Mouse (Mus musculus) embryonic facial prominence, embryonic 11.5 days (tissue): ENCODE results near the gene Lrrc45. TPM values are rescaled to one million over a fixed set of nuclear protein-coding genes. Genes with fewer than 3 reads are reported as not detected.
A peak's percentile ranks its signal among the peaks of the same experiment; 100 is the strongest.

ENCODE experiments used
- ATAC-seq: fragments of 200-750 bp; cut with Nextera tagmentation; replicated peaks from 2 replicates; pipeline ENCODE4 v1.8.0; 2017; ENCODE audit warnings: low read depth; ENCODE audit not compliant: insufficient number of reproducible peaks, low FRiP score, low TSS enrichment
- DNase-seq: peaks from one replicate; pipeline ENCODE4 v3.0.0-alpha.2; 2015; ENCODE audit warnings: low spot score
- H3K27ac ChIP-seq: fragments of 300-500 bp; sonication (generic); replicated peaks from 2 replicates; pipeline ENCODE4 v1.5.1; 2014; ENCODE audit warnings: mild to moderate bottlenecking, low read depth, low read length, control low read depth
- H3K27me3 ChIP-seq: fragments of 300-500 bp; sonication (generic); 2 replicates; pipeline ENCODE4 v1.6.1; 2014; ENCODE audit warnings: mild to moderate bottlenecking, low read length, moderate library complexity, mixed read lengths; ENCODE audit not compliant: control insufficient read depth, insufficient read depth
- H3K36me3 ChIP-seq: fragments of 300-500 bp; sonication (generic); replicated peaks from 2 replicates; pipeline ENCODE4 v1.6.1; 2014; ENCODE audit warnings: low read depth, mild to moderate bottlenecking, low read length, moderate library complexity, mixed read lengths; ENCODE audit not compliant: control insufficient read depth, insufficient read depth
- H3K4me1 ChIP-seq: fragments of 300-500 bp; sonication (generic); 2 replicates; pipeline ENCODE4 v1.6.1; 2014; ENCODE audit warnings: low read length, mixed read lengths; ENCODE audit not compliant: control insufficient read depth, insufficient read depth
- H3K4me2 ChIP-seq: fragments of 300-500 bp; sonication (generic); 2 replicates; pipeline ENCODE4 v1.6.1; 2014; ENCODE audit warnings: low read depth, mild to moderate bottlenecking, control low read depth, low read length, moderate library complexity
- H3K4me3 ChIP-seq: fragments of 300-500 bp; sonication (generic); 2 replicates; pipeline ENCODE4 v1.5.1; 2014; ENCODE audit warnings: low read depth, low read length, control low read depth
- H3K9ac ChIP-seq: fragments of 300-500 bp; sonication (generic); replicated peaks from 2 replicates; pipeline ENCODE4 v1.6.1; 2014; ENCODE audit warnings: mild to moderate bottlenecking, control low read depth, low read length
- H3K9me3 ChIP-seq: fragments of 300-500 bp; sonication (generic); replicated peaks from 2 replicates; pipeline ENCODE4 v1.6.1; 2016; ENCODE audit warnings: mild to moderate bottlenecking, low read length, inconsistent platforms, mixed read lengths; ENCODE audit not compliant: control insufficient read depth
- WGBS: fragments of 180-500 bp; shearing (Covaris S2); extraction: QIAGEN DNeasy Blood & Tissue Kit; methylation state at CpG from one replicate; pipeline ENCODE4 v1.1.7; 2014; 5-methylcytosine and 5-hydroxymethylcytosine counted together
- polyA plus RNA-seq: library from polyadenylated mRNA; unstranded; fragments of >200 nt; fragmentation: Nextera tagmentation; extraction: Ambion mirVana; gene quantifications from 2 replicates; pipeline ENCODE4 v1.2.1, GENCODE M21; 2014

Gene Lrrc45
- polyA plus RNA-seq, 1 experiment from 2014 or later: 35.0 TPM

- Histone ChIP-seq H3K27me3 (no peaks in the 10 kb centered on the region), H3K27ac (peak overlapping the region; percentile 23; the same call in 1 of the 2 replicates), H3K4me1 (peaks cover 32% of the 10 kb centered on the region), H3K9me3 (no peaks in the 10 kb centered on the region), H3K36me3 (no peaks in the 10 kb centered on the region; the same call in none of the 2 replicates), H3K9ac (no peak overlapping the region), H3K4me2 (no peak overlapping the region), H3K4me3 (no peak overlapping the region)
- ATAC-seq (no peak), DNase-seq (no peak)
- 74% methylated on average over 5 of the region's 5 CpGs for WGBS
Measured at GRCm38 (mm10) chr11:120706120-120706519, 7.6 kb upstream of the Lrrc45 start.

DNA sequence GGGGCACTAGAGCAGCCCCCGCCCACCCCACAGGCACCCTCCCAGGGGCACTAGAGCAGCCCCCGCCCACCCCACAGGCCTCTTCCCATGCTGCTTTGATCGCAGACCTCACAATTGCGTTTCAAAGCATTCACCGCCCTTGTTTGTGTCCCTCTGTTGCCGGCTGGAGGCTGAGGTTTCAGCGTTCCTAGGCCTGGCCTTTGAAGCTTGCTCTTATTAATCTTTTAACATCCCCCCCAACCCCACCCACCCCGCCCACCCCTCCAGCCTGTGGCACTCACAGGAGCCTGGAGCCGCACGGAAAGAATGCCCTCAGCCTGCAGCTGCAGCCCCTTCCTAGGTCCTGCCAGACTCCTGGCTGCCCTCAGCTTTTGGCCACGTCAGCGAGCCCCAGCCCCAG is 6.5 kb upstream of the Lrrc45 start:
- DNase-seq: peak; percentile 61
- Histone ChIP-seq H3K4me1 (peaks cover 32% of the 10 kb centered on the region), H3K36me3 (no peaks in the 10 kb centered on the region; the same call in 1 of the 2 replicates), H3K27me3 (no peaks in the 10 kb centered on the region), H3K4me2 (no peak overlapping the region; the same call in 1 of the 2 replicates), H3K9ac (0 out of 2 replicates have a peak overlapping the region, but pooled peaks have one; percentile 22), H3K4me3 (no peak overlapping the region), H3K9me3 (no peaks in the 10 kb centered on the region), H3K27ac (peak overlapping the region; percentile 66)
- ATAC-seq: no peak
- WGBS: 3% methylated on average over 11 of the region's 12 CpGs

DNA sequence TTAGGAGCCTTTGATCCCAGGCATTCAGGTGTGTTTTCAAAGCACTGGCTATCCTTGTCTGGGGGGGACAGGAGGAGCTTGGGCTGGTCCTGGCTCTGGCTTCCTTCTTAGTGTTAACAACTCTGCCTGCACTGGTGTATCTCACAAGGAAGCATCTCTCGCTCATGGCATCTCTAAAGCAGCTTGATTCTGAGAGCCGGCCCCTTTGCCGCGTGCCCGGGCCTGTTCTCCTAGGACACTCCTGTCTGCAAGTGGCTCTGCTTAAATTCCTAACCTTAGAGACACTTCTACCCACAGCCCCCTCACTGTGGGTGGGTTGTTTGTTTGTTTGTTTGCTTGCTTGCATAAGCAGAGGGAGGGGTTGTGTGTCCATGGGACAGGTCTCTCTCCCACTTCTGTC is 5.8 kb upstream of the Lrrc45 start:
- H3K27ac ChIP-seq: peak overlapping the region; percentile 66
- H3K4me3 ChIP-seq: no peak overlapping the region
- H3K9me3 ChIP-seq: no peaks in the 10 kb centered on the region
- 0 out of 2 replicates have a peak overlapping the region, but pooled peaks have one; percentile 8 for H3K9ac ChIP-seq
- no peaks in the 10 kb centered on the region; the same call in 1 of the 2 replicates for H3K36me3 ChIP-seq
- whole genome bisulfite sequencing: 35% methylated on average over 5 of the region's 5 CpGs
- peak; percentile 20 for DNase-seq
- no peaks in the 10 kb centered on the region for H3K27me3 ChIP-seq
- H3K4me1 ChIP-seq: peaks cover 32% of the 10 kb centered on the region
- no peak overlapping the region for H3K4me2 ChIP-seq
- no peak for ATAC-seq

- H3K27ac ChIP-seq: no peak overlapping the region
- no peak for ATAC-seq
- no peaks in the 10 kb centered on the region; the same call in 1 of the 2 replicates for H3K36me3 ChIP-seq
- WGBS: 89% methylated on average over 2 of the region's 2 CpGs
- H3K9me3 ChIP-seq: no peaks in the 10 kb centered on the region
- no peak overlapping the region for H3K4me3 ChIP-seq
- H3K4me1 ChIP-seq: peaks cover 21% of the 10 kb centered on the region
- H3K4me2 ChIP-seq: no peak overlapping the region
- no peak overlapping the region for H3K9ac ChIP-seq
- no peak for DNase-seq
- no peaks in the 10 kb centered on the region for H3K27me3 ChIP-seq
Measured at GRCm38 (mm10) chr11:120709551-120709950, 4.2 kb upstream of the Lrrc45 start.

DNA sequence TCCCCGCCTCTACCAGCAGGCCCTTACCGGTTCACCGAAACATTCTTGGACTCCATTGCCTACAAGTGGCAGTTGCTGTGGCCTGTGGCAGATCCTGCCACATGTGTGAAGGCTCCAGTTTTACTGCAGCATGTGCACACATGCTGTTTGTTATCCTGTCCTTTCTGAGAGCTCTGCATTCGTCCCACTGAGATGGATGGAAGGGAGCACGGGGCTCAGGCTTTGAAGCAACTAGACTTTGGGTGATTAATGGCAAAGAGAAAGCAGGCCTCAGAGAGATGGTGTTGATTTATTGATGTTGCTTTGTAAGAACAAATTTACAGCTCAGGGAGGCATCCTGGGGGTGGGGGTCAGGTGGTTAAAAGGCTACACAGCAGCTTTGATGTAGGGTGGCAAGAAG is 3.1 kb upstream of the Lrrc45 start:
- no peak overlapping the region for H3K9ac ChIP-seq
- WGBS: 83% methylated on average over 5 of the region's 5 CpGs

GRCm38 (mm10) chr11:120711980-120712604 is 1.6 kb upstream of the Lrrc45 start:
- H3K9me3 ChIP-seq: no peaks in the 10 kb centered on the region
- H3K4me1 ChIP-seq: peaks cover 9% of the 10 kb centered on the region
- H3K36me3 ChIP-seq: no peaks in the 10 kb centered on the region; the same call in none of the 2 replicates
- 57% methylated on average over 8 of the region's 8 CpGs for WGBS
- DNase-seq: no peak
- H3K4me3 ChIP-seq: 0 out of 2 replicates have a peak overlapping the region, but pooled peaks have one; percentile 11
- ATAC-seq: no peak
- no peak overlapping the region; the same call in 1 of the 2 replicates for H3K4me2 ChIP-seq
- H3K9ac ChIP-seq: no peak overlapping the region
- H3K27me3 ChIP-seq: no peaks in the 10 kb centered on the region
- no peak overlapping the region for H3K27ac ChIP-seq

More for the DNA sequence above, 3.1 kb upstream of the Lrrc45 start:
- Histone ChIP-seq H3K9me3 (no peaks in the 10 kb centered on the region), H3K27ac (no peak overlapping the region), H3K4me1 (peaks cover 14% of the 10 kb centered on the region), H3K4me3 (no peak overlapping the region), H3K36me3 (no peaks in the 10 kb centered on the region; the same call in 1 of the 2 replicates), H3K27me3 (no peaks in the 10 kb centered on the region), H3K4me2 (no peak overlapping the region)
- no peak for DNase-seq
- ATAC-seq: no peak

GRCm38 (mm10) chr11:120712771-120713568 is 755 bp upstream of the Lrrc45 start:
- Histone ChIP-seq H3K36me3 (no peaks in the 10 kb centered on the region; the same call in none of the 2 replicates), H3K4me3 (peak overlapping the region; percentile 53), H3K4me2 (peak overlapping the region; percentile 97), H3K27me3 (no peaks in the 10 kb centered on the region), H3K9me3 (no peaks in the 10 kb centered on the region), H3K27ac (no peak overlapping the region), H3K4me1 (peaks cover 5% of the 10 kb centered on the region; the same call in 1 of the 2 replicates), H3K9ac (peak overlapping the region; percentile 56)
- ATAC-seq: peak; percentile 69
- WGBS: under 1% methylated on average over 37 of the region's 38 CpGs
- peak; percentile 78 for DNase-seq
